In the genomic region with DNA sequence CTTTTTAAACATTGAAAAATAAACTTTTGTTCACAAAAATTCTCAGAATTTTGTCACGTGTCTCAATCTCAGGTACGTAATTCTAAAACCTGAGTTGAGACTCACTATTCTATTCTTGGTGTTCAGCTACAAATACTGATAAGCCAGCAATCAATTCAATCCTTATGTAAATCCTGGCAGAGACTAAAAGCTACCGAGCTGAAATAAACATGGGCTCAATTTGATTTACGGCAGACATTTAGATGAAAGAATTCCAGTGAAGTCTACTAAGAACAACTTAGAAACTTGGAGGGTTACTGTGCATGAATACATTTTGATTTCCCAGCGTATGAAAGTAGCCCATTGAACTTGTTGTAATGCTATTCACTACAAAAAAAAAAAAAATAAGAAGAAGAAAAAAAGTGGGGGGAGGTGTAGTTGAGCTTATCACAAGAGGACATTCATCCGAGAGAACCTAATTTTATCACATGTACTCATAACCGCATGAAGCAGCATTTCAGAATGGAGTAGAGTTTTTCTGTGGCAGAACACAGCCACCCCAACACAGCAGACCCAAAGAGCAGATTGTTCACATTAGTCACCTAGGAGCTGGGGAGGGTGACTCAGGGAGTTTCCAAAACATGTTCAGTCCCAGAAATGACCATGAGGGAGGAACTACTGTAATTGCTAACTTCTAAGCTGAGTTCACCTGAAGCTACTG, we compare ENCODE assay signal across 17 mouse cellular contexts. TPM values are rescaled to one million over a fixed set of nuclear protein-coding genes. Genes with fewer than 3 reads are reported as not detected.
DNase-seq lines count a peak whose midpoint lies in the region; ATAC-seq and TF ChIP-seq lines count a peak whose summit lies in the region.
"Had no signal": no experiment of that assay in that cellular context is flagged by ENCODE, and none has a peak within 500 bp of the region (broad histone marks: within the 10 kb centered on the region; RNA-seq: fewer than 3 reads in every experiment).

No protein-coding gene starts in this region.

- no peaks in the 10 kb centered on the region for H3K79me2 ChIP-seq in CH12.LX (replicated peaks; ENCODE audit: control insufficient read depth, extremely low read depth, insufficient read depth, poor library complexity, severe bottlenecking)

- H3K4me1 ChIP-seq in CH12.LX (ENCODE audit: control insufficient read depth in 1 of 2, insufficient read depth in 2 of 2): peaks cover 3 to 5% of the 10 kb centered on the region in 2 experiments; a peak in 1 of 4 replicates
- H3K4me1 ChIP-seq: forebrain, embryonic 12.5 days; hindbrain, embryonic 12.5 days had no signal

- TF ChIP-seq POLR2A in CH12.LX (IDR thresholded peaks at IDR 0.05; ENCODE audit: low read depth, low read length): no peak

- H3K27me3 ChIP-seq in CH12.LX (replicated peaks): no peaks in the 10 kb centered on the region
- H3K27me3 ChIP-seq: forebrain, embryonic 12.5 days; heart, embryonic 13.5 days; hindbrain, embryonic 12.5 days; limb, embryonic 15.5 days had no signal

- ATAC-seq in erythroblast, adult 5-6 weeks (replicated peaks; ENCODE audit: low FRiP score, poor library complexity, severe bottlenecking): 0 out of 2 replicates have a peak, but pooled peaks have one; percentile 46
- ATAC-seq in megakaryocyte, adult 5-6 weeks (ENCODE audit: poor library complexity, severe bottlenecking): peak; percentile 68

- no peaks in the 10 kb centered on the region for H3K36me3 ChIP-seq in CH12.LX (replicated peaks in 1 of 2; ENCODE audit: control insufficient read depth in 1 of 2, insufficient read depth in 1 of 2, low read length in 1 of 2)
- H3K36me3 ChIP-seq: forebrain, embryonic 12.5 days; heart, embryonic 13.5 days; hindbrain, embryonic 12.5 days; limb, embryonic 15.5 days had no signal

- H3K4me2 ChIP-seq in CH12.LX (ENCODE audit: insufficient read depth, low read depth, poor library complexity, severe bottlenecking): peak overlapping the region; percentile 15
- H3K4me2 ChIP-seq: forebrain, embryonic 12.5 days; heart, embryonic 13.5 days; hindbrain, embryonic 12.5 days; limb, embryonic 15.5 days had no signal

- no peak for TF ChIP-seq EP300 in CH12.LX (IDR thresholded peaks at IDR 0.05; ENCODE audit: low read length)

- dilution Hi-C loops in CH12.LX (cut with MboI; ENCODE audit: extremely low pct_ligation_motif_present, extremely low pct_unique_long_range_greater_than_20kb, low sequenced_read_pairs): no loop called here

- peak; percentile 40 for DNase-seq in adrenal gland, adult 2 months
- no peak for DNase-seq in adrenal gland, adult 18-20 months (ENCODE audit: low spot score in 2 of 2)
- DNase-seq in CH12.LX (ENCODE audit: extremely low read depth): no peak
- no peak for DNase-seq in T-cell, adult 2 months (ENCODE audit: low spot score)
- no peak for DNase-seq in left cerebral cortex, adult 11 months (ENCODE audit: low spot score)
- DNase-seq in layer of hippocampus, adult 8-10 months (ENCODE audit: low spot score in 2 of 2): no peak
- DNase-seq: B cell, adult 2 months; gastrocnemius, postnatal 10 days; kidney, adult 2 months; retina, postnatal 1 day; thymus, adult 18-20 months had no signal

- TF ChIP-seq RAD21 in CH12.LX (IDR thresholded peaks at IDR 0.05; ENCODE audit: low read depth, low read length): no peak

- no peak overlapping the region for H3K27ac ChIP-seq in CH12.LX (ENCODE audit: insufficient read depth, low read depth)
- H3K27ac ChIP-seq: forebrain, embryonic 12.5 days; heart, embryonic 13.5 days; hindbrain, embryonic 12.5 days; limb, embryonic 15.5 days had no signal

- no peak overlapping the region for H3K9ac ChIP-seq in CH12.LX (ENCODE audit: insufficient read depth, low read depth)
- H3K9ac ChIP-seq: forebrain, embryonic 12.5 days; heart, embryonic 13.5 days; hindbrain, embryonic 12.5 days; limb, embryonic 15.5 days had no signal

- in situ Hi-C loops in CH12.LX (cut with MboI; ENCODE audit: low pct_ligation_motif_present, low pct_unique_long_range_greater_than_20kb, low sequenced_read_pairs): no loop called here

- no peak for TF ChIP-seq CTCF in CH12.LX (conservative IDR thresholded peaks at IDR 0.05 in 1 of 2, IDR thresholded peaks at IDR 0.05 in 1 of 2; ENCODE audit: low read depth in 2 of 2, low read length in 2 of 2)

- no peak overlapping the region for H3K4me3 ChIP-seq in CH12.LX (replicated peaks in 1 of 3; ENCODE audit: low read depth in 2 of 3, low read length in 2 of 3, poor library complexity in 1 of 3)
- H3K4me3 ChIP-seq: forebrain, embryonic 12.5 days; heart, embryonic 13.5 days; hindbrain, embryonic 12.5 days; limb, embryonic 15.5 days had no signal

- no peaks in the 10 kb centered on the region for H3K9me3 ChIP-seq in CH12.LX (replicated peaks; ENCODE audit: low read length)
- H3K9me3 ChIP-seq: forebrain, embryonic 12.5 days; heart, embryonic 13.5 days; hindbrain, embryonic 12.5 days; limb, embryonic 15.5 days had no signal

TF ChIP-seq in CH12.LX, 34 proteins besides CTCF, POLR2A, EP300 and RAD21:
- TF ChIP-seq PAX5 (IDR thresholded peaks at IDR 0.05; ENCODE audit: low read length) (no peak), SIN3A (IDR thresholded peaks at IDR 0.05; ENCODE audit: low read length) (no peak), E2F4 (IDR thresholded peaks at IDR 0.05; ENCODE audit: insufficient replicate concordance, low read depth, low read length) (no peak), CHD2 (IDR thresholded peaks at IDR 0.05; ENCODE audit: low read length) (no peak), TBP (conservative IDR thresholded peaks at IDR 0.05; ENCODE audit: low read depth, low read length) (no peak), ZC3H11A (IDR thresholded peaks at IDR 0.05; ENCODE audit: low read depth, low read length) (no peak), NELFE (IDR thresholded peaks at IDR 0.05; ENCODE audit: low read depth, low read length) (no peak), ETS1 (conservative IDR thresholded peaks at IDR 0.05; ENCODE audit: low read depth, low read length) (no peak), MAX (IDR thresholded peaks at IDR 0.05; ENCODE audit: low read length) (no peak), RCOR1 (conservative IDR thresholded peaks at IDR 0.05; ENCODE audit: low read depth, low read length) (no peak)

RNA-seq across cellular contexts. Expression of a gene that starts 17.1 kb away (rescaled TPM):
- 10 to 100 TPM; 41.2 to 44.7 TPM for total RNA-seq in adrenal gland, adult 2 months (2021)
- 338 and 482 TPM in 2 replicates for polyA plus RNA-seq in adrenal gland, adult 2 months (2012; rRNA removed)
- 10 to 100 TPM; 43.5 to 45.3 TPM for total RNA-seq in adrenal gland, adult 18-20 months (2021)
- total RNA-seq in CH12.LX (2012; rRNA removed) (53.1 and 60.1 TPM in 2 replicates), CH12.LX (2014; rRNA removed) (13.4 and 17.6 TPM in 2 replicates)
- polyA plus RNA-seq in CH12.LX (2012; ENCODE audit: insufficient read length, low read depth): 32.2 and 127 TPM in 2 replicates
- total RNA-seq in erythroblast, adult 5-6 weeks (2015; ENCODE audit: low replicate concordance): 50.1 and 86.1 TPM in 2 replicates
- 21.2 and 29.4 TPM in 2 replicates for total RNA-seq in erythroblast, adult 5-6 weeks (2017; ENCODE audit: low replicate concordance)
- total RNA-seq in megakaryocyte, adult 5-6 weeks (2015): 319 and 334 TPM in 2 replicates
- total RNA-seq in megakaryocyte, adult 5-6 weeks (2017): 128 and 161 TPM in 2 replicates
- 10 to 100 TPM in 2 of 4 experiments, 1 to 10 TPM in 2; 6.0 to 32.8 (median 16.2) TPM for total RNA-seq in layer of hippocampus, adult 8-10 months (2022)
